Mouse (Mus musculus) ovary, postnatal 10 days (tissue): ENCODE data around the gene Glt1d1.

Experiments used
- DNase-seq: peaks from one replicate; pipeline ENCODE4 v3.0.0; 2022; ENCODE audit warnings: low spot score

Gene Glt1d1

GRCm38 (mm10) chr5:127632167-127633145 lies at the start of gene Glt1d1, which contains the start of gene Slc15a4:
Gene Glt1d1, plus strand, starts transcription at chr5:127632262.
Gene Slc15a4, minus strand, starts transcription at chr5:127632897.
- DNase-seq, result no peak

- no peak for DNase-seq
Measured at GRCm38 (mm10) chr5:127583658-127584057, 48.4 kb upstream of the Glt1d1 start.

- no peak for DNase-seq
Measured at GRCm38 (mm10) chr5:127587854-127588253, 44.2 kb upstream of the Glt1d1 start.

- DNase-seq, result no peak
Measured at GRCm38 (mm10) chr5:127592406-127592805, 39.7 kb upstream of the Glt1d1 start.

GRCm38 (mm10) chr5:127592854-127593253 lies 39.2 kb upstream of the Glt1d1 start:
- DNase-seq, result no peak

GRCm38 (mm10) chr5:127595676-127596075 lies 36.4 kb upstream of the Glt1d1 start:
- no peak for DNase-seq

- DNase-seq, result no peak
Measured at GRCm38 (mm10) chr5:127596862-127597261, 35.2 kb upstream of the Glt1d1 start.

- no peak for DNase-seq
Measured at GRCm38 (mm10) chr5:127602996-127603395, 29.1 kb upstream of the Glt1d1 start.

GRCm38 (mm10) chr5:127607507-127607906 lies 24.6 kb upstream of the Glt1d1 start:
- DNase-seq, result no peak

GRCm38 (mm10) chr5:127609191-127609714 lies 22.8 kb upstream of the Glt1d1 start:
- DNase-seq, result no peak

GRCm38 (mm10) chr5:127610787-127611509 lies 21.1 kb upstream of the Glt1d1 start:
- DNase-seq, result no peak

- no peak for DNase-seq
Measured at GRCm38 (mm10) chr5:127611881-127612280, 20.2 kb upstream of the Glt1d1 start.

- DNase-seq, result no peak
Measured at GRCm38 (mm10) chr5:127612397-127612796, 19.7 kb upstream of the Glt1d1 start.

- no peak for DNase-seq
Measured at GRCm38 (mm10) chr5:127615459-127615858, 16.6 kb upstream of the Glt1d1 start.

- DNase-seq, result no peak
Measured at GRCm38 (mm10) chr5:127616151-127616550, 15.9 kb upstream of the Glt1d1 start.

- DNase-seq, result peak; percentile 92
Measured at GRCm38 (mm10) chr5:127616884-127617635, 15.0 kb upstream of the Glt1d1 start.

- no peak for DNase-seq
Measured at GRCm38 (mm10) chr5:127618834-127619233, 13.2 kb upstream of the Glt1d1 start.

- DNase-seq, result no peak
Measured at GRCm38 (mm10) chr5:127620371-127620770, 11.7 kb upstream of the Glt1d1 start.

- no peak for DNase-seq
Measured at GRCm38 (mm10) chr5:127621108-127621507, 11.0 kb upstream of the Glt1d1 start.

GRCm38 (mm10) chr5:127624427-127625213 lies 7.4 kb upstream of the Glt1d1 start:
- no peak for DNase-seq

GRCm38 (mm10) chr5:127627242-127627641 lies 4.8 kb upstream of the Glt1d1 start:
- DNase-seq, result no peak
